Mouse (Mus musculus) lung, postnatal 10 days (tissue): ENCODE results near the gene Zfpl1.
"Not testable (repeated sequence)": the region's sequence is repeated elsewhere in the genome, so short reads cannot be mapped to it uniquely, and the experiment has no call there.

ENCODE experiments used
- DNase-seq: peaks from one replicate; pipeline ENCODE4 v3.0.0; 2021

Gene Zfpl1

DNA sequence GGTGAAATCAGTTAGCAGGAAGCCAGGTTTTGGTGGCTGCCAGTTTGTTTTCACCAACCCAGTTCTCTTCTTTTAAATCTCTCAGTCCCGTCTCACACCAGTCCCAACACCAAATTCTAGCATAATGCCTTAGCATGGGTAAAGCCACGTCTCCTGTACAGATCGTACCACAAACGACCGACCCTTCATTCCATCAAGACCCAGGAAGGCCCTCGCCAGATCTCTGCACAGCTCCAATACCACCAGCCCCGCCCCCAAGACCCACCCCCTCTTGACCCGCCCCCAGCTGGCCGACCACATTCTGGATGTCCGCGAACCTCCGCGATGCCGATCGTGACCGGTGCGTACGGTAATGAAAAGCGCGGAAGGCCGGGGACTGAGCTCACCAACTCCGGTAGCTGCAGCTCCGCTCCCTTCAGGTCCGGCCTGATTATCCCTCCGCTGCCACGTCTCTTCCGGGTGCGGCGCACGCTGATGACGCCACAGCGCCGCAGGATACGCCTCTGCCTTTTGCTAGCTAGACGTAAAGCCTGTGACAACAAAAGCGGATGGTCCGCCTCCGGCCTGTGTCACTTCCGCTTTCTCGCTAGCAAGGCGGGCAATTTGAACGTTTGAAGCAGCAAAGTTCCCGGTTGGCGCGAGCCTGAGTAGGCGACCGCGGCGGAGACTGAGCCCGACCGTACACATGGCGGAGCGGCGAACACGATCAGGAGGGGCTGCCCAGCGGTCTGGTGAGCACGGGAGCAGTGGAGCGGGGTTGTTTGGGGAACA, at the start of gene Zfpl1, which contains the start of gene Cdca5:
Zfpl1 (minus strand) TSS at position 479 of the 771 bp plus-strand sequence.
Cdca5 (plus strand) TSS at position 506 of the 771 bp plus-strand sequence.
- DNase-seq: peak; percentile 97

DNA sequence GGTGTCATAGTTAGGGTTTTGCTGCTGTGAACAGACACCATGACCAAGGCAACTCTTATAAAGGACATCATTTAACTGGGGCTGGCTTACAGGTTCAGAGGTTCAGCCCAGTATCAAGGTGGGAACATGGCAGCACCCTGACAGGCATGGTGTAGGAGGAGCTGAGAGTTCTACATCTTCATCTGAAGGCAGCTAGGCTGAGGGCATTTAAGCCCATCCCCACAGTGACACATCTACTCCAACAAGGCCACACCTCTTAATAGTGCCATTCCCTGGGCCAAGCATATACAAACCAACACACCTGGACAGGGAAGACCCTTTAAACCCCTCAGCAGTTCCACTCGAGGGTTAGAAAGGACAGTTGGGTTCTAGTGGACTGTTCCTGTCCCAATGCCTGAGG, 48.4 kb upstream of the Zfpl1 start:
- not testable (repeated sequence) for DNase-seq

DNA sequence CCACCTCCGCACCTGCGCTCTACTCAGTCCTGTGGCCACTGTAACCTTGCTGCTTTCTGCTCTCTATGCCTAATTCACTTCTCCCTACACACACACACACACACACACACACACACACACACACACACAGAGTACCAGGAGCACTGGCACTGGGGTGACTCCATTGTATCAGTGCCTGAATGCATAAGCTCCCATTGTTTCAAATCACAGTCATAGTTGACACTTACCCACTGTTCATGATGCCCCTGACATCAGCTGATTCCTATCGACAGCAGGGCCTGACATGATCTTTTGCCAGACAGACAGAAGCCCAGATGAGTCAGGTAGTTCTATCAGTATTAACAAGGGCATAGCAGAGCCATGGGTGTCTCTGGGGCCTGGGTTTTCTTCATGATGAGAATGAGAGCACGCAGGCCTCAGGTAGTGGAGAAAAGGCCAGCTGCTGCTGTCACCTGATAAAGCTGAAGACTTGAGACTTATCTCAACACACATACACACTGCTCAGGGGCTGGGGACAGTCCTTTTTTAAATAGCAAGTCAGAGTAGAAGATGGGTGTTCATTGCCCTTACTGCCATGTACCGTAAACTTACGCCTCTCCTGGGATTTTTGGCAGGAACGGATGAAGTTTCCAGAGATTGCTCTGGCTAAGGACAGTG, 47.5 kb upstream of the Zfpl1 start:
- no peak for DNase-seq

DNA sequence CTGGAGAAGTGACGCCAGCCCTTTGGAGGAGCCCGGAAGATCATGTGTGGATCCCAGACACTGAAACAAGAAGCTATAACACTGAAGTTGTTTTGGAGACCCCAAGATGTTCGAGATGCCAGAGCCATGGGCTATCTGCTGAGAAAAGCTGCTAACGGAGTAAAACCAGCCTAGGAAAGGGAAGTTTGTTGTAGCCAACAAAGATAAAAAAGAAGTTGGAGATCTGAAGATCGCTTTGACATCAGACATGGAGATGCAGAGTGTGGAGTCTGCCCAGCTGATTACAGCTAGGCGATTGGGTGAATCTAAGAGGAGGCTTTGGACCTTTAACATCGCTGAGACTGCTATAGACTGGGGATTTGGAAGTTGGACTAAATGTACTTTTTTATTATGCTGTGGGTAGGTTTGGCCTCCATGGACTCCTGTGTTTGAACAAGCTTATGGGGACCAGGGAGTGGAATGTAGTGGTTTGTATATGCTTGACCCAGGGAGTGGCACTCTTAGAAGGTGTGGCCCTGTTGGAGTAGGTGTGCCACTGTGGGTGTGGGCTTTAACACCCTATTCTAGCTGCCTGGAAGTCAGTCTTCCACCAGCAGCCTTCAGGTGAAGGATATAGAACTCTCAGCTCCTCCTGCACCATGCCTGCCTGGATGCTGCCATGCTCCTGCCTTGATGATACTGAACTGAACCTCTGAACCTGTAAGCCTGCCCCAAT, 45.8 kb upstream of the Zfpl1 start:
- DNase-seq: not testable (repeated sequence)

DNA sequence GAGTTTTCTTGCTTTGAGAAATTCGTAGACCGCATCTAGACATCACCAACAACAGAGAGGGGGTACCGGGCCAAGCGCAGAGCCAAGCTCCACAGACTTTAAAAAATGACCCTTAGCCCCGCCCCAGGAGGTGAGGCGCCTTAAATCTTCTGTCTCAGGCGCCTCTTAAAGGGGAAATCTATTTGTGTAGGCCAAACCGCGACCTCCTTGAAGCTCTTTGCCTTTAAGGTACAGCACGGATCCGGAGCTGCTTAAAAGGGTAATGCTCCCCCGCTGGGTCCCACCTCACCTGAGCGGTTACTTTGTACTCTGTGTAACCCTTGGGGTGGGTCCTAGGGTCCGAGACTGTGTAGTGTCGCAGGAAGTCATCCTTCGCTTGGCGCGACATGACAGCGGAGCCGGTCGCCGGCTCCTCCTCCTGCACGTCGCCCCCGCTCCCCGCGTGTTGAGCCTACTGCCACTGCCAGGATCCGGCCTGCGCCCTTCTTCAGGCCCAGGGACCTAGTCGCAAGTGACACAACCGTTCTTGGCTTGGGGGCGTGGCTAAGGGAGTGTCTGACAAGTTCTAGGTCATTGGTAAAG, 43.1 kb upstream of the Zfpl1 start, which contains the start of gene Snx15:
Snx15 (minus strand) TSS at position 545 of the 582 bp plus-strand sequence.
- peak; percentile 99 for DNase-seq

DNA sequence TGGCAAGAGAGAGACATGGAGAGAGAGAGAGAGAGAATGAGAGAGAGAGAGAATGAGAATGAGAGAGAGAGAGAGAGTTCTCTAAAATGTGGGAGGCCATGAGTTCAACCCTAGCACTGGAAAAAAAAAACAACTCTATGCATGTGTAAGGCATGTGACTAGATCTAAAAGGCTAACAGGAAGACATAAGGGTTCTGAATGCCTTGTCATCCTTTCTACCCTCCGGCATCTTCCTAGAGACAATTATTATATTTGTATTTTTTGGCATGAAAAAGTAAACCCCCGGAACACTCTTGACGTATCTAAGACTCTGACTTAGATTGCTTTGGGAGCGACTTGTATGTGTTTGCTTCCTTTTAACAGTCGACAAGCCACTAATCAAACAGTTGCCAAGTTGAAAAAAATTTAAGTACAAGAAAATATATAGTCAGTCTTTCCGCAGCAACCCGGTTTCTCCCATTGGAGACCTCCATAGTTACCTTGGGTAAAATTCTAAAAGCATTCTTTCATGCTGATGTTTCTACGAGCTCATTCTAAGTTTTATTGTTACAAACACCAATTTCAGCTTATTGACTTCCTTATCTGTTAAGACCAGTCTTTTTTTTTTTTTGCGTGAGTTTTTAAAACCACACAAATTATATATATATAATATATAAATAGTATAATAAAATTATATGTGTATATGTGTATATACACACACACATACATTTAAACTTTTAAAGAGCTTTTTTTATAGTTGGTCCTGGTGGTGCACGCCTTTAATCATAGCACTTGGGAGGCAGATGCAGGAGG, 42.2 kb upstream of the Zfpl1 start:
- no peak for DNase-seq

DNA sequence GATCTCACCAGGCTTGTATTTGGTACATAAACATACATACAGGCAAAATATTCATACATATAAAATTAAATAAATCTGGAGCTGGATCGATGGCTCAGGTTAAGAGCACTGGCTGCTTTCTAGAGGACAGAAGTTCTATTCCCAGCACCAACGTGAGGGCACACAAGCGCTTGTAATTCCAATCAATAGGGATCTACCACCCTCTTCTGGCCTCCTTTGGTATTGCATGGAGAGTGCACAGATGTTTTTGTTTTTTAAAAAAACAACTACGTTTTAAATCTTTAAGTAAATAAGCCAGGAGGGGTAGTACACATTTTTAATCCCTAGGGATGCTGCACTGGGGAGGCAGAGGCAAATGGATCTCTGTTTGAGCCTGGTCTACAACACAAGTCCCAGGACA, 41.5 kb upstream of the Zfpl1 start:
- DNase-seq: peak; percentile 75

DNA sequence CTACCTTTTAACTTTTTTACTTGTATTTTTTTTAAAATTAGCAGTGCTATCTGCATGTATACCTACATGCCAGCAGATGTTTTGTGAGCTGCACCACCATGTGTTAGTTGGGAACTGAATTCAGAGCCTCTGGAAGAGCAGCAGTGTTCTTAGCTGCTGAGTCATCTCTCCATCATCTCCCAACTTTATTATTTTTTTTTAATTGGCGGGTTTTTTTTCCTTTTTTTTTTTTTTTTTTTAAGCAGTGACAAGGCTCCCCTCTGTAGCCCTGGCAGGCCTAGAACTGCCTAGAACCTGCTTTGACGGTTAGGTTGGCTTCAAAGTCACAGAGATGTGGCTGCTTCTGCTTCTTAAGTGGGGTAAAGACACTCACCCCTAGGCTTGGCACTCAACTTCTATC, 40.1 kb upstream of the Zfpl1 start:
- no peak for DNase-seq

DNA sequence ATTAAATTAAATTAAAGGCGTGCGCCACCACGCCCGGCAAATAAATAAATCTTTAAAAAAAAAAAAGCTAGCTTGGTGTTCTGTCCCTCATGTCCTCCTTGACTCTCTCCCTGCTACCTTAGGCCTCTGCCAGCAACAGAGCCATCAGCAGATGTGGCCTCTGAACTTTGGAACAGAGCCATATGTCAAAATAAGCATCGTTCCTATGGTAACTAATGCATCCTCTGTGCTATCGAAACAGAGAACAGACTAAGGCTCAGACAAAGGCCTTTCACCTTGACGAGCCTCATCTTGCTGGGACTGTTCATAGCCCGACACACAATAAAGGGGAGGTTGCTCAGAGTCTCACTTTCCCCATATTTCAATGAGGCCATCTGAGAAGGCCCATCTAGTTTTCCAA, 38.6 kb upstream of the Zfpl1 start:
- DNase-seq: peak; percentile 43

DNA sequence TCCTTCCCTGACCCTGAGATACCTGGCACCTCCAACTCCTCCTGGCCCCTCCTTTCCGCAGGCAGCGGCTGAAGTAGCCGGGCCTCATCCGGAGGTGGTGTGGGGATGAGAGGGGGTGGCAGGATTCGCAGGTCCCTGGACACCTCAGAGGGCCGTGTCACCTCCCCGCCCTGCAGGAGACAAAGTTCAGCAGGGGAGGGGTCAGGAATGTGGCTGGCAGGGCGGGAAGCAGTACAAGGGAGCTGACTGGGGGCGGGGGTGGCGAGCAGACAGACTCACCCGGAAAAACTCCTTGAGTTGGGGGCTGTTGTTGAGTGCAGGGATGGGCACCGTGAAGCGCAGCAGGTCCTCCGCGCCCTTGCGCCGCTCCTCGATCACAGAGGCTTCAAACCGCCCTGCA, 37.0 kb upstream of the Zfpl1 start:
- DNase-seq: no peak

DNA sequence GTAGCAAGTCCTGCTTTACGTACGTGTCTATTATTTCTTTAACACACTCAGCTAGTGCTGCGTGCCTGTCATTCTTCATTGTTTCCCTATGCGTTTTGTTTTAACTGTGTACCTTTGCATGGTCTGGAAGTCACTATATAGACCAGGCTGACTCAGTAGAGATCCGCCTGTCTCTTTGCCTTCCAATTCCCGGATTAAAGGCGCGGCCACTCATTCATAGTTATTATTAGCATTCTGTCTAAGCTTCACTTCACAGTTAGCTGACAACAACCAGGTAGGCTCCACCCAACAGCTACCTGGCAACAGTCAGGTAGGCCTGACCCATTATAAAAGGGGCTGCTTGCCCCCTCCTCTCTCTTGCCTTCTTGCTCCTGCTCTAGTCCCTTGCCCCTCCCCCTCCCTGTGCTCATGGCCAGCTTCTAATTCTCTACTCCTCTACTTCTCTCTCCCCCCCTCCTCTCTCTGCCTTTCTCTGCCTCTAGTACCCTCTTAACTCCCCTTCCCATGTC, 34.0 kb upstream of the Zfpl1 start:
- peak; percentile 26 for DNase-seq

DNA sequence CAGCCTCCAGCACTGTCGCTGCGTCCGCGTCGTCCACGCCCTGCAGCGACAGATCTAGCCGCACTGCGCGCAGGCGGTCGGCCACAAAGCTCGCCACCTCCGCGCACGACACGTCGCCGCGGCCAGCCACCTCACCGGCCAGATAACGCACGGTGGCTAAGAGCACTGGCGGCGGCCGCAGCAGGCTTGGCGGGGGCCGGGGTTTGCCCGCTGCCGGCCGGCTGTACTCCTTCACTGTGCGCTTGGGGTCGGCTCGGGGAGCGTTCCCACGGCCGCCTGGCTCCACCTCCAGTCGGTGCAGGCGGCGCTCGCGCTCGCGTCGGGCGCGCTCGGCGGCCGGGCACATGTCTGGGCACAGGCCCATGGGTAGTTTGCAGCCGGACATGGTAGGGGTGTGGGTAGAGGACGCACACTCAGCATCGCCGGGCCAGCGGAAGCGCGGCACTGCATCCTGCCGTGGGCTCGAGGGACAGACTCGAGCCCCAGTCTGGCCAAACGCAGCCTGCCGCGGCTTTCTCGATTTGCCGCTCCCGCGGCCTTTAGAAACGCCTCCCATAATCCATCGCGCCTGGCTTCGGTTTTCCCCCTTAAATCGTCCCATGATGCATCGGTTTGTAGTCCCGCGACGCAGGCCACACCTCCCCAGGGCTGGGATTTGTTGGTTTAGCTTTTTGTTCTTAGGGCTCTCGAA, 33.4 kb upstream of the Zfpl1 start, which contains the start of gene Sac3d1:
Sac3d1 (minus strand) TSS at position 665 of the 691 bp plus-strand sequence.
- peak; percentile 96 for DNase-seq

DNA sequence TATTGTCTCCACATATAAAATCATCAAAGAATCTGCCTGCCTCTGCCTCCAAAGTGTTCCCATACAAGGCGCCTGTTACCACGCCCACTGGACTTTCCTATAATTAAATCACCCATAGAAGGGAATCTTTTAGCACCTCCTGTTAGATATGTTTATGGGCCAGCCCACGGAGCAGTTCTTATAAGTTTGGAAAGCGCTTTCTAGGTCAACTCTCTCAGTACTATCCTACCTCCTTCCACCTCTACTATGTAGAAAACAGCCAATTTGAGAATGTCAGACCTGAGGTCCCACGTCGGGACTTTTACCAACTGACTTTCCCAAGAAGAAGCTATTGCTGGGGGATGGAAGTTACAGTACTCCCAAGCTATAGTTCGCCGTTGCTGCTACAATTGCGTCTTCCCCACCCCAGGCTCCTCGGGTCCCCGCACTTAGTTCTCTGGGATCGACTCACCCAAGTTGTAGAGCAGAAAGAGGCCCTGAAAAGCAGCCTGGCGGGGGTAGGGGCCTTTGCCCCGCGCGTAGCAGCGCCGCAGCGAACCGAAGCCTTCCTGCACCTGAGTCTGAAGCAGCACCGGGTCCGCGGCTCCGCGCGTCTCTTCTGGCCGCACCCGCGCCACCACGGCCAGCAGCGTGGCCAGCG, 32.7 kb upstream of the Zfpl1 start:
- DNase-seq: no peak

DNA sequence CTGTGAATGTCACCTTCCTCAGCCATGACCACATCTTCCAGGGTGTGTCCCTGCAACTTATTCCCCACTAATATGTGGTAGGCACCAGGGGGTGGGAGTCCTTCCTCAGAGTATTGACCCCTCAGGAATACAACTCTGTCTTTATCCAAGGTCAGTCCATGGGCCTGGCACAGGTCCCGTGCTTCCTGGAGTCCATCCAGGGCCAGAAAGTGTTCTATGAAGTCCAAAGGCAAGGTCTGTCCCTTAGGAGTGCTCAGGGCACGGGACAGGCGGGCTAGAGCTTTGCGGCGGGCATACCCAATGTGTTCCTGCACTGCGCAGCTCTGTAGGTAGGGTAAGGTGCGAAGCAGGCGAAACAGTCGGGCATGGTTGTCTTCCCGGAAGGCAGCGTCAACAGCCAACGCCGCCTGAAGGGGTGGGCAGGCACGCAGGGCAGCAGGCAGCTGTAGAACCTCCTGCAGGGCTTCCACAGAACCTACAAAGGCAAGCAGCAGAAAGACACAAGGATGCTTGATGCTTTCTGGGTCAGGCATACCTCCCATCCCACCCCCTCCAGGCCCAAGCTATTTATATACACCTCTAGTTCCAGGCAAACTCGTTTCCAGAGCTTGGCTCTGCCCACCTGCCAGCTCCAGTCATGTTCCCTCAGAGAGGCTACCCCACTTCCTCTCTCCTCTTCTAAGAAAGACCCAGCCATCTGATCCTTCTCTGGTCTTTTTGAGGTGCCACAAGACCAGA, 31.5 kb upstream of the Zfpl1 start:
- DNase-seq: no peak

DNA sequence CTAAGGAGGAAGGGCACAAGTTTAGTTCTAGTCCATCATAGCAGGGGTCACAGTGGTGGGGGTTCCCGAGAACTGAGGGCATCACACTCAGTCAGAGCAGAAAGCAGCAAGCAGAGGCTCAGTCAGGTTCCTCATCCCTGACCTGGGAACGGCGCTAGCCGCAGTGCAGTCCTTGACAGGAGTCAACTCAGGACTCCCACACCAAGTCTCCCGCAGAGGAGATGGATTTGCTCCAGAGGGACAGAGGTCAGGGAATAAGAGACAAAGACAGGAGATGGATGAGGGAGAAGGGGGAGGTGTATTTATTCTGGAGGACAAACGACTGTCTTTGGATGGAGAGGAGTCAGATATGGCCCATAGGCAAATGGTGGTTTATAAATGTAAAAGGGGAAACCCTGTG, 28.4 kb upstream of the Zfpl1 start:
- no peak for DNase-seq

DNA sequence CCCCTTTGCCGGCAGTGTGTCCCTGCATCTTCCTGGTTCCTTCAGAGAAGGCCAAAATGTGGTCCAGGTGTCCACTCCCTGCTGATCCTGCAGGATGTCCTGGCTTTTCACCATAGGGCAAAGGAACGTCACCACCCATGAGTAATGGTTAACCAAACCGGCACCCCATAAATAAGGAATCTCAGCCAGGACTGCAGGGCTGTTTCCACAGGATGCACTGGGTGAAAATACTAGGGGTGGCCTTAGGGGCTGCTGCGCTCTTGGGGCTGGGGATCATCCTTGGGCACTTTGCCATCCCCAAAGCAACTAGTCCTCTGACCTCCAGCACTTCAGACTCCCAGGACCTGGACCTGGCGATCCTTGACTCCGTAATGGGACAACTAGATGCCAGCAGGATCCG, 20.8 kb upstream of the Zfpl1 start, which contains the start of gene Naaladl1:
Naaladl1 (plus strand) TSS at position 197 of the 400 bp plus-strand sequence.
- DNase-seq: no peak

DNA sequence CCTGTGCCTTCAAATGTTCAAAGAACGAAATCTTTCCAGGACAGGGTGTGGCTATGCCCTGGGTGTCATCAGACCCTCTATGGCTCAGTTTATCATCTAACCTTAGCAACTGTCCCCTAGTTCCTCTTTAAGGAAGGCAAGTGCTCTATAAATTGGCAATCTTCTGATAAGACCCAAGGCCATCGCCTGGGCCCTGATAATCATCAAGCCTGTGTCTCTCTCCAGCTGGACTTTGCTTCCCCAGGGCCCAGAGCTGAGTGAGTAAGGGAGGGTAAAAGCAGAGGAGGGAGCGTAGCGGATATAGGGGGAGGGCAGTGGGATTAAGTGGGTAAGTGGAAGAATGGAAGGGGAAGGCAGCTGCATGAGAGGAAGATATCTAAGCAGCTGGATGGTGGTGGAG, 19.7 kb upstream of the Zfpl1 start:
- no peak for DNase-seq

DNA sequence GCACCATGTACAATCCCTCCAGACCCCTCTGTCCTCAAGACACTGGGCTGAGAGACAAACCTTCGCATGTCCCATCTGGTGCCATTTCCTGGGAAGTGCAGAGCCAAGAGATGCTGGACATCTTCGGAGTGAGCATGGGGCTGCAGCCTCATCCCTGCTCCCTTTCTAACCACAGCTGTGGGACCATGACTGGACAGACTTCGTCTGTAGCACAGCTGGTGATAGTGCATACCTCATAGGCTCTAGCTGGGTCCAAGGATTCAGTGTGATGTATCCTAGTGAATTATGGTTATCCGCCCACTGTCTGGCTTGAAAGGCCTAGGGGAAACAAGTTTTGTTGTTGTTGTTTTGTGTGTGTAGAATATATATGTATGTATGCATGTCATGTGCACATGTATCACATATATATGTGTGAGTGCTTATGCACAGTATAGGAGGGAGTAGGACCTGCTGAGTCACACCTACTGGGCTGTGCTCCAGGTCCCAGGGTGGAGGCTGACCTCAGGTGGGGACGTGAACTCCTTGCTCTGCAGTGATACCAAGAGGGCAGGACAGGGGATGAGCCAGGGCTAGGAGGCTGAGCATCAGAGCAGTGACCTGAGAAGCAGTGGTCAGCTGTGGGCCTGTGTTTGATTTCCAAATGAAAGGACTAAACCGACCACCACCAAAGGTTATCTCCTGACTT, 17.6 kb upstream of the Zfpl1 start:
- no peak for DNase-seq

DNA sequence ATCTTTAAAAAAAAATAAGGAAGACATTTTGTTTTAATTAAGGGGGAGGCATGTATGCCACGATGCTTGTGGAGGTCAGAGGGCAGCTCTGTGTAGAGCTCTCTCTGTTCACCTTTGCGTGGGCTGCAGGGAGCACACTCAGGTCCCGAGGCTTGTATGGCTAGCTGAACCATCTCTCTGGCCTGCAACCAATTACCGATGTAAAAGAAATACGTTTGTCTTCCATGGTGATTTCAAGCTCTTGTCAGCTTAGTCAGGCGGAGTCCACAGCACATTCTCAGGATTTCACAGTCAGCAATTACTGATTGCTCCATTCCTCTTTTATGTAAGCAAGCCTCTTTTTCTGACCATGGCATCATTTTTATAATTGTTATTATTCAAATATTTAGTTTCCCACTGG, 16.4 kb upstream of the Zfpl1 start:
- DNase-seq: no peak

DNA sequence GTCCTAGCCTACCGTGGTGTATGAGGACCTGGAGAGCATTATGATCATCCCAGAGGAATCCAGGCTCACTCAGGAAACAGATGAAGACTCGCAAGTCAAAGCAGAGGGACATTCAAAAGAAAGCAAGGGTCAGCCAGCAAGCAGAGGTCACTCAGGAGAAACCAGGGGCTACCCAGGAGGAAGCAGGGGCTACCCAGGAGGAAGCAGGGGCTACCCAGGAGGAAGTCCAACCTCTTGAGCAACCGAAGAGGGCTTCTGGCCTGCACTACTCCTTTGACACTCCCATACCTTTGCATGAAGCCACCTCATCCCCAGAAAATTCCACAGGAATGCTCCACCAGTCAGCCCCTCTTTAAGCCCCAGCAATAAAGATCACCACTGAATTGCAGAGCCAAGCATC, 13.1 kb upstream of the Zfpl1 start:
- DNase-seq: no peak
